Mouse (Mus musculus) embryonic fibroblast, embryonic 13.5 days (primary cell): ENCODE data around the gene Mpv17l2.

Experiments
- CTCF ChIP-seq: IDR thresholded peaks from 2 replicates; pipeline ENCODE4 v1.5.1; 2011; ENCODE audit warnings: mild to moderate bottlenecking, control low read depth, low read length, moderate library complexity, borderline replicate concordance; ENCODE audit not compliant: insufficient read depth
- POLR2A ChIP-seq: IDR thresholded peaks from 2 replicates; pipeline ENCODE4 v1.6.1; 2011; ENCODE audit warnings: low read depth, mild to moderate bottlenecking, control low read depth, low read length, moderate library complexity

DNA sequence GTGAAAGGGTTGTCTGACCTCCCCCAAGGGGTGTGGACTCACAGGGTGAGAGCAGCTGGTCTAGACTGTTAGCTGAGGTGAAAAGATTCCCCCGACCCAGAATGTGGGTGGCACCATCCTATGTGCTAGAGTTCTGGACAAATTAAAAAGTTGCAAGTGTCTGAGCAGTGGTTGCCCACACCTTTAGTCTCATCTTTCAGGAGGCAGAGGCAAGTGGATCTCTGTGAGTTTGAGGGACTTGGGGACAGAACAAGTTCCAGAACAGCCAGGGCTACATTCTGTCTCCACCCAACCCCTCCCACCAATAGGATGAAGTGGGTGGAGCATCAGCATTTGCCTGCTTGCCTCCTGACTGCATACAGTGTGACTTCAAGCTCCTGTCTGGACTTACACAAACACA is 1.4 kb upstream of the Mpv17l2 start:
- TF ChIP-seq CTCF (no peak), POLR2A (no peak)
